Mouse (Mus musculus) stomach, postnatal 0 days (tissue): ENCODE data around the gene Zbtb20.

Source experiments
- CTCF ChIP-seq: IDR thresholded peaks from 2 replicates; pipeline ENCODE4 v1.5.1; 2016; ENCODE audit warnings: antibody characterized with exemption, low read depth, mild to moderate bottlenecking, moderate library complexity
- EP300 ChIP-seq: optimal IDR thresholded peaks from 2 replicates; pipeline ENCODE3; 2016; ENCODE audit warnings: antibody characterized with exemption

GRCm38 (mm10) chr16:42911815-42912214 is 36.1 kb downstream of the Zbtb20 start:
- no peak for TF ChIP-seq CTCF
- TF ChIP-seq EP300 = no peak
